Mouse (Mus musculus): ENCODE measurements around the gene Nkg7.

DNA sequence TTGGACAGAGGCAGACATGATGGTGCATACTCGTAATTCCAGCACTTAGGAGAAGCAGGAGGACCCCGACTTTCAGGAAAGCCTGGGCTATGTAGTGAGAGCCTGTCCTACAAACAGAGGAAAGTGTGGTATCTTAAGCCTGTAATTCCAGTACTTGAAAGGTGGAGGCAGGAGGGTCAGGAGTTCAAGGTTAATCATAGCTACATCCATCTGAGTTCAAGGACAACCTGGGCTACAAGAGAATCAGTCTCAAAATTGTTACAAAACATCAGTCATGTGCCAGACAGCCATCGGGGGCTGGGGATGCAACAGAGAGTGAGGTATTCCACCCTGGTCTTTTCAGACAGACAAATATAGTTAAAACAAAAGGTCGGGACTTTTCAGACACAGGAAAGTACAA, 4.0 kb upstream of the Nkg7 start:
- TF ChIP-seq POLR2A (IDR thresholded peaks at IDR 0.05; ENCODE audit: insufficient read length, low read depth) (no peak), USF1 (IDR thresholded peaks at IDR 0.05; ENCODE audit: low read depth) (no peak)

Measured in myocyte (in vitro differentiated cells).